Mouse (Mus musculus) effector memory CD4-positive, alpha-beta T cell, adult 7 months (primary cell): ENCODE measurements around the gene Nutf2-ps1. TPM values are rescaled to one million over a fixed set of nuclear protein-coding genes. Genes with fewer than 3 reads are reported as not detected.

Experiments
- polyA plus RNA-seq: library from polyadenylated mRNA; unstranded; fragments of 100-300 nt; shearing (Covaris generic); gene quantifications from one replicate; pipeline ENCODE4 v1.2.1, GENCODE M21; 2017

The Nutf2-ps1 gene
- polyA plus RNA-seq = 96.8 TPM

DNA sequence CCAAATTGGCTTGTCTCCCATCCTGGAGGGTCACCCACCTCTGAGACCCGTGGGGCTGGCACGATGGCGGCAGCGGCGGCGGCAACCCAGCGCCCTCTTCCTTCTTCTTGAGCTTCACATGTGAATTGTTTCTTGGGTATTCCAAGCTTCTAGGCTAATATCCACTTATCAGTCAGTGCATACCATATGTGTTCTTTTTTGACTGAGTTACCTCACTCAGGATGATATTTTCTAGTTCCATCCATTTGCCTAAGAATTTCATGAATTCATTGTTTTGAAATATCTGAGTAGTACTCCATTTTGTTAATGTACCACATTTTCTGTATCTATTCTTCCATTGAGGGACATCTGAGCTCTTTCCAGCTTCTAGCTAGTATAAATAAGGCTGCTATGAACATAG, at the start of gene Nutf2-ps1:
Gene Nutf2-ps1 (minus strand): TSS at position 101 of the 400 bp plus-strand sequence.

GRCm38 (mm10) chr19:53599757-53600539, 11.1 kb upstream of the Nutf2-ps1 start, which contains the start of gene Smc3:
Gene Smc3, plus strand, starts transcription at chr19:53600398.

Other genes starting within 250 kb of the Nutf2-ps1 start
- gene Gm10197, start 217.3 kb downstream of the Nutf2-ps1 start, polyA plus RNA-seq = not detected
- gene Smndc1, start 198.5 kb downstream of the Nutf2-ps1 start, polyA plus RNA-seq = 115 TPM
- 1,103 TPM for gene Dusp5, start 60.0 kb downstream of the Nutf2-ps1 start, polyA plus RNA-seq
- gene Smc3, start 11.3 kb upstream of the Nutf2-ps1 start, polyA plus RNA-seq = 54.2 TPM
- not detected for gene Rbm20, start 88.2 kb upstream of the Nutf2-ps1 start, polyA plus RNA-seq